Mouse (Mus musculus) cortical plate, adult 2 months (tissue): ENCODE data around the gene Tcf12.

Experiments
- CTCF ChIP-seq: fragments of 200-500 bp; IDR thresholded peaks from 2 replicates; pipeline ENCODE4 v1.5.1; 2011; ENCODE audit warnings: mild to moderate bottlenecking, control low read depth, low read length; ENCODE audit not compliant: insufficient read depth; ENCODE audit errors: extremely low read depth
- POLR2A ChIP-seq: fragments of 200-500 bp; IDR thresholded peaks from 2 replicates; pipeline ENCODE4 v1.6.1; 2011; ENCODE audit warnings: mild to moderate bottlenecking, low read length, control low read depth; ENCODE audit not compliant: insufficient read depth; ENCODE audit errors: extremely low read depth

- no peak for TF ChIP-seq POLR2A
- no peak for TF ChIP-seq CTCF
Observed at GRCm38 (mm10) chr9:71830365-71830764, 281.3 kb downstream of the Tcf12 start.
